Mouse (Mus musculus) midbrain, embryonic 12.5 days (tissue): ENCODE data around the gene Sptbn1. TPM values are rescaled to one million over a fixed set of nuclear protein-coding genes. Genes with fewer than 3 reads are reported as not detected.
A peak's percentile ranks its signal among the peaks of the same experiment; 100 is the strongest.

Experiments used
- ATAC-seq: fragments of 200-750 bp; cut with Nextera tagmentation; 2 replicates; pipeline ENCODE4 v1.8.0; 2017; ENCODE audit warnings: low read depth, moderate TSS enrichment, moderate library complexity; ENCODE audit not compliant: low FRiP score
- H3K27ac ChIP-seq: fragments of 300-500 bp; sonication (generic); replicated peaks from 2 replicates; pipeline ENCODE4 v1.5.1; 2016; ENCODE audit warnings: mild to moderate bottlenecking
- H3K27me3 ChIP-seq: fragments of 300-500 bp; sonication (generic); 2 replicates; pipeline ENCODE4 v1.6.1; 2016; ENCODE audit warnings: mild to moderate bottlenecking
- H3K36me3 ChIP-seq: fragments of 300-500 bp; sonication (generic); 2 replicates; pipeline ENCODE4 v1.6.1; 2016
- H3K4me1 ChIP-seq: fragments of 300-500 bp; sonication (generic); 2 replicates; pipeline ENCODE4 v1.6.1; 2016
- H3K4me2 ChIP-seq: fragments of 300-500 bp; sonication (generic); replicated peaks from 2 replicates; pipeline ENCODE4 v1.6.1; 2016; ENCODE audit warnings: mild to moderate bottlenecking, moderate library complexity
- H3K4me3 ChIP-seq: fragments of 300-500 bp; sonication (generic); 2 replicates; pipeline ENCODE4 v1.5.1; 2016; ENCODE audit warnings: mild to moderate bottlenecking
- H3K9ac ChIP-seq: fragments of 300-500 bp; sonication (generic); replicated peaks from 2 replicates; pipeline ENCODE4 v1.6.1; 2016; ENCODE audit warnings: mild to moderate bottlenecking, moderate library complexity
- H3K9me3 ChIP-seq: fragments of 300-500 bp; sonication (generic); 2 replicates; pipeline ENCODE4 v1.6.1; 2016; ENCODE audit warnings: mild to moderate bottlenecking
- WGBS: fragments of 180-500 bp; shearing (Covaris S2); methylation state at CpG from one replicate; pipeline ENCODE4 v1.1.7; 2016; 5-methylcytosine and 5-hydroxymethylcytosine counted together
- polyA plus RNA-seq: library from polyadenylated mRNA; unstranded; fragments of >200 nt; fragmentation: Nextera tagmentation; extraction: Ambion mirVana; gene quantifications from 2 replicates; pipeline ENCODE4 v1.2.1, GENCODE M21; 2016

The Sptbn1 gene
- polyA plus RNA-seq, 1 experiment from 2014 or later: 108 TPM

GRCm38 (mm10) chr11:30177145-30177840 is 90.7 kb downstream of the Sptbn1 start:
- no peaks in the 10 kb centered on the region for H3K9me3 ChIP-seq
- H3K27ac ChIP-seq: no peak overlapping the region
- no peaks in the 10 kb centered on the region for H3K36me3 ChIP-seq
- ATAC-seq: no peak
- H3K9ac ChIP-seq: no peak overlapping the region
- no peak overlapping the region for H3K4me3 ChIP-seq
- H3K4me2 ChIP-seq: no peak overlapping the region
- H3K27me3 ChIP-seq: no peaks in the 10 kb centered on the region
- WGBS: 36% methylated on average over 5 of the region's 5 CpGs
- H3K4me1 ChIP-seq: no peaks in the 10 kb centered on the region

GRCm38 (mm10) chr11:30176111-30176510 is 91.9 kb downstream of the Sptbn1 start:
- Histone ChIP-seq H3K4me2 (no peak overlapping the region), H3K27me3 (no peaks in the 10 kb centered on the region), H3K4me3 (no peak overlapping the region), H3K9ac (no peak overlapping the region), H3K36me3 (no peaks in the 10 kb centered on the region), H3K27ac (no peak overlapping the region), H3K9me3 (no peaks in the 10 kb centered on the region), H3K4me1 (no peaks in the 10 kb centered on the region)
- WGBS: 71% methylated on average over 3 of the region's 3 CpGs
- no peak for ATAC-seq

GRCm38 (mm10) chr11:30175623-30176022 is 92.4 kb downstream of the Sptbn1 start:
- 79% methylated on average over 1 of the region's 1 CpGs for WGBS
- no peaks in the 10 kb centered on the region for H3K4me1 ChIP-seq
- no peak overlapping the region for H3K4me3 ChIP-seq
- H3K9ac ChIP-seq: no peak overlapping the region
- H3K4me2 ChIP-seq: no peak overlapping the region
- no peaks in the 10 kb centered on the region for H3K36me3 ChIP-seq
- H3K9me3 ChIP-seq: no peaks in the 10 kb centered on the region
- no peak overlapping the region for H3K27ac ChIP-seq
- H3K27me3 ChIP-seq: no peaks in the 10 kb centered on the region
- no peak for ATAC-seq

DNA sequence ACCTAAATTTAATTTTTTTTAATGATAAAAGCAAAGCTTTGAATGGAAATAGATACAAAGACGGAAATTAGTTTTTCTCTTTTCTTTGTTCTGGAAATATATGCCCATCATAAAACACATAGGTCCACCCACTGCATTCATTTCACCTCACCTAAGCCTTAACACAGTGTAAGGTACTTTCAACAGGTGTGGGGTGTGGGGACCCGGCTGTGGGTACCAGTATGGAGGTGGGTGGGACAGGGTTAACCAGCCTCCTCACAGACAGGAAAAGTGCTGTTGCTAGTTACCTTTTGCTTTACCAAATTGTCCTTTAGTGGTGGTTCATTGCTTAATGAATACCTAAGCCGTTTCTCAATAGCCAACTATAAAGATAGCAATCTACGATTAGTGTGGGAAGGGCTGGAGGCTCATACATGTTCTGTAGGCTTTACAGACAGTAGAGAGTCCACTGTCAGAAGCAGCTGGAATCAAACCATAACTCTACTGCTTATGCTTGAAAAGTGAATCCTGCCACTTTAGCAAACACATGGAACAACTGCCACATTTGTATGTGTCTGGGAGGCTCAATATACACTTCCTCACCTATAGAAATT is 96.3 kb downstream of the Sptbn1 start:
- Histone ChIP-seq H3K4me3 (no peak overlapping the region), H3K9me3 (no peaks in the 10 kb centered on the region), H3K27ac (no peak overlapping the region), H3K36me3 (no peaks in the 10 kb centered on the region), H3K27me3 (no peaks in the 10 kb centered on the region), H3K4me2 (no peak overlapping the region), H3K9ac (no peak overlapping the region), H3K4me1 (no peaks in the 10 kb centered on the region)
- no peak for ATAC-seq
- 95% methylated on average over 4 of the region's 4 CpGs for WGBS

GRCm38 (mm10) chr11:30171184-30171583 is 96.8 kb downstream of the Sptbn1 start:
- no peak overlapping the region for H3K9ac ChIP-seq
- no peak overlapping the region for H3K27ac ChIP-seq
- WGBS: 95% methylated on average over 5 of the region's 5 CpGs
- H3K4me1 ChIP-seq: no peaks in the 10 kb centered on the region
- no peaks in the 10 kb centered on the region for H3K27me3 ChIP-seq
- H3K4me2 ChIP-seq: no peak overlapping the region
- ATAC-seq: no peak
- no peaks in the 10 kb centered on the region for H3K36me3 ChIP-seq
- no peak overlapping the region for H3K4me3 ChIP-seq
- no peaks in the 10 kb centered on the region for H3K9me3 ChIP-seq

DNA sequence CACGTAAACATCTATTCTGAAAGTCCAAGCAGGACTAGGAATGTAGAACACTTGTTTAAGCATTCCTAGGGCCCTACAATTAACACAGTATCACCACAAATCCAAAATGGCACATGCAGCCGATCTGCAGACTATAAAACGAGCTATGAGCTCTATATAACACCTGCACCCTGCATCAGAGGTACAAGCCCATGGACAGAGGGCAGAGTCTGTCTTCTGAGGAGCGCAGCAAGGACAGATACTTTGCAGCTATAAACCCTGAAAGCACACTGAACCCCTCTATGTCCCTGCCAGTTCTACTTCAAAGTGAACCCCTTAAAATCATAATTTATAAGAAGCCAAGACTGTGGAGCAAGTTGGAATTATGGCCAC is 101.4 kb downstream of the Sptbn1 start:
- no peaks in the 10 kb centered on the region for H3K27me3 ChIP-seq
- H3K4me3 ChIP-seq: no peak overlapping the region
- WGBS: 85% methylated on average over 4 of the region's 4 CpGs
- no peaks in the 10 kb centered on the region for H3K36me3 ChIP-seq
- H3K4me1 ChIP-seq: peaks cover 2% of the 10 kb centered on the region; the same call in 1 of the 2 replicates
- ATAC-seq: no peak
- H3K9me3 ChIP-seq: no peaks in the 10 kb centered on the region
- H3K9ac ChIP-seq: no peak overlapping the region
- no peak overlapping the region for H3K27ac ChIP-seq
- no peak overlapping the region for H3K4me2 ChIP-seq

GRCm38 (mm10) chr11:30165861-30166550 is 102.0 kb downstream of the Sptbn1 start:
- no peak overlapping the region for H3K9ac ChIP-seq
- H3K4me3 ChIP-seq: no peak overlapping the region
- peaks cover 8% of the 10 kb centered on the region; the same call in 1 of the 2 replicates for H3K4me1 ChIP-seq
- no peaks in the 10 kb centered on the region for H3K27me3 ChIP-seq
- H3K27ac ChIP-seq: no peak overlapping the region
- no peak for ATAC-seq
- no peaks in the 10 kb centered on the region for H3K36me3 ChIP-seq
- no peak overlapping the region for H3K4me2 ChIP-seq
- WGBS: 70% methylated on average over 5 of the region's 5 CpGs
- H3K9me3 ChIP-seq: no peaks in the 10 kb centered on the region

DNA sequence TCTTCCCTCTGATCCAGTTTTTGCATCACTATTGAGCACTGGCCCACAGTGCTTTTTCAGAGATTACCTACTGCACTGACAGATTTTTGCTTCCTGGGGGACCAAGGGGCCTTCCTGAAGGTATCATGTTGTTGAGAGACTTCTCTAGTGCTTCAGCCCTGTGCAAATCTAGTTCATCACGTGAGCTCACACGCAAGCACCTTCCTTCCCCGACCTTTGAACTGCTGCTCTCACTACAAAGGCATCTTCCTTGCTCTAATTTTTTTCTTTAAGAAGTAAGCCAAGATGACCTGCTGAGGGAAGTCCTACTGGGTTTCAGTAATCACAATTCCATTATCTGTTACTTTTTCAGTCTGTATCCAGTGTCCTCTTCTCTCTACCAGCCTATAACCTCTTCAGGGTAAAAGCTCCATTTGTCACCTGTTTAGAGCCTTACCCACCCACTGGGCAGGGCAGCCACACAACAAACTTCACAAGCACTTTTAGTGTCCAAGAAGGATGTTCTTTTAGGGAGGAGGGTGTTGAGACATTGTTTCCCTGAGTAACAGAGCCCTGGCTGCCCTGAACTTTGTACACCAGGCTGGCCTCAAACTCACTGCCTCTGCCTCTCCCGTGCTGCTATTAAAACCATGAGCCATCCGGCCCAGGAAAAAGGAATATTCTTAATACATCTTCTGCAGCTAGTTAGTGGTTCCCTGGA is 103.3 kb downstream of the Sptbn1 start:
- no peaks in the 10 kb centered on the region for H3K36me3 ChIP-seq
- ATAC-seq: no peak
- H3K4me2 ChIP-seq: no peak overlapping the region
- 62% methylated on average over 5 of the region's 5 CpGs for WGBS
- H3K9ac ChIP-seq: no peak overlapping the region
- no peak overlapping the region for H3K27ac ChIP-seq
- no peaks in the 10 kb centered on the region for H3K9me3 ChIP-seq
- H3K27me3 ChIP-seq: no peaks in the 10 kb centered on the region
- peaks cover 9% of the 10 kb centered on the region; the same call in 1 of the 2 replicates for H3K4me1 ChIP-seq
- H3K4me3 ChIP-seq: no peak overlapping the region

DNA sequence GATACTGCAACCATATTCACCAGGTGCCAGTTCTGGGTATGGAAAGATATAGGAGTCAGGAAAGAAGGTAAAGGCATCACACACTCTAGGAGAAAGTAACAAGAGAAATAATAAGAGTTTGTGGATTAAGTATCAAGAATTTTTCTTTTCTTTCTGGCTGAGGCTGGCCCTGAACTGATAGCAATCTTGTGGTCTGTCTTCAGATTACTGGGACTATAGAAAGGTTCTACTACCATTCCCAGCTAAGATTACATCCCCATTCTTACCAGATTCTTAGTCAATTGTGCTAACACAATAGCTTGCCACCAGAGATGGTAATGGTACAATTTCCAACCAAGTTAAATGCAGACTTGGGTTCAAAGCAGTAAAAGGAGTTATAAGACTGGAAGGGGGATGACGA is 104.1 kb downstream of the Sptbn1 start:
- H3K27ac ChIP-seq: no peak overlapping the region
- no peaks in the 10 kb centered on the region for H3K27me3 ChIP-seq
- no peaks in the 10 kb centered on the region for H3K9me3 ChIP-seq
- no peak overlapping the region for H3K9ac ChIP-seq
- no peaks in the 10 kb centered on the region for H3K36me3 ChIP-seq
- 68% methylated on average over 1 of the region's 1 CpGs for WGBS
- no peak overlapping the region for H3K4me2 ChIP-seq
- H3K4me1 ChIP-seq: peaks cover 9% of the 10 kb centered on the region; the same call in 1 of the 2 replicates
- ATAC-seq: no peak
- H3K4me3 ChIP-seq: no peak overlapping the region

GRCm38 (mm10) chr11:30163081-30163480 is 104.9 kb downstream of the Sptbn1 start:
- no peak for ATAC-seq
- H3K9me3 ChIP-seq: no peaks in the 10 kb centered on the region
- H3K4me2 ChIP-seq: no peak overlapping the region
- no peak overlapping the region for H3K4me3 ChIP-seq
- peaks cover 9% of the 10 kb centered on the region; the same call in 1 of the 2 replicates for H3K4me1 ChIP-seq
- H3K27ac ChIP-seq: no peak overlapping the region
- no peaks in the 10 kb centered on the region for H3K27me3 ChIP-seq
- 94% methylated on average over 4 of the region's 4 CpGs for WGBS
- no peaks in the 10 kb centered on the region for H3K36me3 ChIP-seq
- H3K9ac ChIP-seq: no peak overlapping the region

DNA sequence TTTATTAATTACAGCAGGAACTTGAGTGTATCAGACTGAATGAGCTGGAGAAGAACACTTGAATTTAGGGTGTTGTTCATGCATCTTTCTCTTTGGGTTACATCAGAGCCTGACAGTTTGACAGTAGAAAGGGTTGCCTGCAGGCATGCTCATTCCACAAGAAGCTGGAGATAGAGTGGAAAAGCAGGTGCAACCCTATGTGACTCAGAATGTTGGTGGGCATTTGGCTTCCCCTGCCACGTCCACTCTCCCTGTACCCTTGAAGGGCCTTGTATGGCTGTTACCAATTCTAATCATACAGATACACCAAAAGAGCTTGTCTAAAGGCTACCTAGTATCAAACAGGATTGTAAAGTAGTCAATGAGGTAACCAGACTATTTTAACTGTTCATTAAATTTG is 106.2 kb downstream of the Sptbn1 start:
- Histone ChIP-seq H3K36me3 (no peaks in the 10 kb centered on the region), H3K27ac (no peak overlapping the region), H3K4me1 (peaks cover 10% of the 10 kb centered on the region; the same call in 1 of the 2 replicates), H3K27me3 (no peaks in the 10 kb centered on the region), H3K4me2 (no peak overlapping the region), H3K9ac (no peak overlapping the region), H3K4me3 (no peak overlapping the region), H3K9me3 (no peaks in the 10 kb centered on the region)
- no peak for ATAC-seq
- 81% methylated on average over 1 of the region's 1 CpGs for WGBS

- 25% methylated on average over 6 of the region's 6 CpGs for WGBS
Measured at GRCm38 (mm10) chr11:30161173-30161650, 106.8 kb downstream of the Sptbn1 start.

More at GRCm38 (mm10) chr11:30161173-30161650, 106.8 kb downstream of the Sptbn1 start:
- Histone ChIP-seq H3K4me3 (no peak overlapping the region), H3K9ac (no peak overlapping the region), H3K4me2 (no peak overlapping the region), H3K9me3 (no peaks in the 10 kb centered on the region), H3K27ac (0 out of 2 replicates have a peak overlapping the region, but pooled peaks have one; percentile 17), H3K4me1 (peaks cover 10% of the 10 kb centered on the region; the same call in 1 of the 2 replicates), H3K27me3 (no peaks in the 10 kb centered on the region), H3K36me3 (no peaks in the 10 kb centered on the region)
- peak; percentile 60; the same call in 1 of the 2 replicates for ATAC-seq
